Mouse (Mus musculus): ENCODE results near the gene Gm13276.
"Not testable (repeated sequence)": the region's sequence is repeated elsewhere in the genome, so short reads cannot be mapped to it uniquely, and the experiment has no call there.

Gm13276 gene

DNA sequence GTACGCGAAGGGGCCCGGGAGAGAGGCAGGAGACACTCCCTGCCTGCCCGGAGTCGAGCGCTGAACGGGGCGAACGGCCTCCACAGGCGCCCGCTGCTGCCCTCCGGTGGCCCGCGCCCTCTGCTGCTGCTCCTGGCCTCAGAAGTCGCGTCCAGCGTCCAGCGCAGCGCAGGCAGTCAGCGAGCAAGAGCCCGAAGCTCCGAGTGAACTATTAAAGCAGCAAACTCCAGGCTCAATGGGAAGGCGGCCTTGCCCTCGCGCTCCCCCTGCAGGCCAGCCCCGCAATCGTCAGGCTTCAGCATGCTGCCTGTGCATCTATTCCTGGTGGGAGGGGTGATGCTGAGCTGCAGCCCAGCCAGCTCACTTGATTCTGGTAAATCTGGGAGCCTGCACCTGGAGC is at the start of gene Gm13276:
Gm13276 (plus strand) TSS at position 301 of the 400 bp plus-strand sequence.
- not testable (repeated sequence) for ATAC-seq (ENCODE audit: insufficient number of reproducible peaks, low FRiP score, low TSS enrichment)

- ATAC-seq (ENCODE audit: insufficient number of reproducible peaks, low FRiP score, low TSS enrichment), result peak; percentile 36; the same call in 1 of the 2 replicates
These were observed 47.0 kb upstream of the Gm13276 start for GRCm38 (mm10) chr4:88738480-88738879.

DNA sequence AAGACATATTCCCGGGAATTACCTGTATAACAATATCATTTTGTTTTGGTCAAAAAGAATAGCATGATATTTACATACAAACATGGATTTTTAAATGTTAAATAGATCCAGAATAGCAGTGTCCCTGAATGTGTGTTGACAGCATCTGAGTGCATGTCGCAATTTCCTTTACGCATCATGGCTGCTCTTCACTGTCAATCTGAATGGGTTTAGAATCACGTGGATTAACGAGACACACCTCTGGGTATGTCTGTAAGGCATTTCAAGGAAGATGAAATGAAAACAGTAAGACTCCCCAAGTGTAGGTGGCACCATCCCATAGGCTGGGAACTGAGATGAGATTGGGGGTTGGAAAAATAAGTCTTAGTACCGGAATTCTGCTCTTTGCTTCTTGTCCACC is 46.5 kb upstream of the Gm13276 start:
- ATAC-seq (ENCODE audit: insufficient number of reproducible peaks, low FRiP score, low TSS enrichment), result no peak

GRCm38 (mm10) chr4:88741426-88741825 is 44.1 kb upstream of the Gm13276 start:
- ATAC-seq (ENCODE audit: insufficient number of reproducible peaks, low FRiP score, low TSS enrichment), result no peak

DNA sequence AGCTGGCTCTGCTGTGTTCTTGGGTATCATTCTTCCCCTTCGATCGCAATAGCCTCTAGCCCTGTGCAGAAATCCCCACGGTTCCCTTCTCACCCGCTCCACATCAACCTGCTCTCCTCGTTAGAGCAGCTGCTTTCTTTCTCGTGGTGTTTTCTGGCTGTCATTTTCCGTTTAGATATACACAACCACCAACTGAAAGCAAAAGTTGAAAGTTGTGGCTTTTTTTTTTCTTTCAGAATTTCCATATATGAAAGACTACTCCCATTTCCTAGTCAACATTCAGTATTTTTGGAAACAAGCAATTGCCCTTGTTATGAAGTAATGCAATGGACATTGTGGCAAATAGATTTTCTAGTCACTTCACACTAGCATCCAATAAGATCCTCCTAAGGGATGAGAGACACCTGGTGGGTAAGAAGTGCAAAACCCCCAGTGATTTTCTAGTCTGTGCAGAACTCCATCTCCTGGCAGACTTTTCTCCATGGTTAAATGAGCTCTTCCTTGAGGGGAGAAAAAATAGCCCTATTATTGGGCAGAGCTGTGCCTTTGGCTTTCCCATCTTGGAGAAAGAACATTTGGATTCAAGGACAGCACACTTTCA is 42.6 kb upstream of the Gm13276 start:
- no peak for ATAC-seq (ENCODE audit: insufficient number of reproducible peaks, low FRiP score, low TSS enrichment)

DNA sequence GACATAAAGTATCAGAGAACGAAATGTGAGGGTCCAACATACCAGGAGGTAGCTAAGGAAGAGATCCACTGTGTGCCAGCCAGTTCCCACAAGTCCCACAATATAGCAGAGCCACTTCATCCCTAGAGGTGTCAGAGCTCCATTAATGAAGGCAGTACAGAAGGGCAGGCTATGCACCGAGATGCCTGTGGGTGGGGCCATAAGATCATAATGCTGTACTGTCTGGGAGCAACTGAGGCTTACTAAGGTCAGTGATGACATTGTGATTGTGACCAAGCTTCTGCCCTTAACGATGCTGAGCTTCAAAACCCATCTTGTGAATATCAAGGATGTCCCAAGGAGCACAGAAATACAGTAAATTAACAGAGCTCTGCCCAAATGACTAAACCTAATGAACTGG is 41.3 kb upstream of the Gm13276 start:
- 0 out of 2 replicates have a peak, but pooled peaks have one; percentile 61 for ATAC-seq (ENCODE audit: insufficient number of reproducible peaks, low FRiP score, low TSS enrichment)

- ATAC-seq (ENCODE audit: insufficient number of reproducible peaks, low FRiP score, low TSS enrichment), result no peak
These were observed 35.6 kb upstream of the Gm13276 start for GRCm38 (mm10) chr4:88749926-88750325.

GRCm38 (mm10) chr4:88754818-88755340 is 30.6 kb upstream of the Gm13276 start, which contains the start of gene Gm13271:
Gene Gm13271 (plus strand): TSS chr4:88754868.
- ATAC-seq (ENCODE audit: insufficient number of reproducible peaks, low FRiP score, low TSS enrichment), result not testable (repeated sequence)

DNA sequence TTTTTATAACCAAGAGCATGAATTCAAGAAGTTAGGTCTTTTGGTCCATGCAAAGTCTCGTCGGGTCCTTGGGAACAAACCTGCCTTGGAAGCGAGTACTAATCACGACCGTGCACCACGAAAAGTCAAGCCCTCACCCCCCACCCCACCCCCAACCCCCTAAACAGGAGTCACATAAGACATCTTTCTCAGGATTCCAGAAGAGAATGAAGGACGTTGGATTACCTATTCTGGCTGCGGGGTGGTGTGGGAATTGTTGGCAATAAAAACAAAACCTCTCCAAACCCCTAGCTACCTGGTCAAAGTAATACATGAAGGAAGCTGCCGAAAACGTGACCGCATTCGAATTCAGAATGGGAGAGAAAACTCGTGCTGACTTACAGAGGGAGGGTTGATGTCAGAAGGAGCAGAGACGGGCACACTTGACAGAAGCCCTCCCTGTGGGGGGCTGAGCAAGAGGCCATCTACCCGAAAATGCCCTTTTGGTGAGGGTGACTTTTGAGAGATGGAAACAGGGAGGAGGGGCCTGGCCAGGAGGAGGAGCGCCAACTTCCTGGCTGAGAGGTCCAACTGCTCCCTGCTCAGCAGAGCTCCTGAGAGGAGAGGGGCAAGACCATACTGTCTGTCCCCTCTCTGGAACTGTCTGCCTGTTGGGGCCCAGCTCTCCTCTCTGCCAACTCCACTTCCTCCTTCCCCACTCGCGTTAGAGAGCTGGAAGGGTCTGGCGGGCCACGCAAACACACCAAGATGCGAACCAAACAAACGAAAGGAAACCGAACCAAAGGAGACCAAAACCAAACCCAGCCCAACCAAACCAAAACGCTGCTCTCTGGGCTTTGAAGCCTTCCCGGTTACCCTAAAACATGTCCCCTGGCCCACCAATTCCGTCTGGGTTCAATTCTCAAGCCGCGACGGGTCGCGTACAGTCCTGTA is 28.7 kb upstream of the Gm13276 start:
- ATAC-seq (ENCODE audit: insufficient number of reproducible peaks, low FRiP score, low TSS enrichment), result not testable (repeated sequence)

- peak; percentile 100 for ATAC-seq (ENCODE audit: insufficient number of reproducible peaks, low FRiP score, low TSS enrichment)
These were observed 27.9 kb upstream of the Gm13276 start for GRCm38 (mm10) chr4:88757628-88758031.

- not testable (repeated sequence) for ATAC-seq (ENCODE audit: insufficient number of reproducible peaks, low FRiP score, low TSS enrichment)
These were observed 26.8 kb upstream of the Gm13276 start for GRCm38 (mm10) chr4:88758751-88759150.

DNA sequence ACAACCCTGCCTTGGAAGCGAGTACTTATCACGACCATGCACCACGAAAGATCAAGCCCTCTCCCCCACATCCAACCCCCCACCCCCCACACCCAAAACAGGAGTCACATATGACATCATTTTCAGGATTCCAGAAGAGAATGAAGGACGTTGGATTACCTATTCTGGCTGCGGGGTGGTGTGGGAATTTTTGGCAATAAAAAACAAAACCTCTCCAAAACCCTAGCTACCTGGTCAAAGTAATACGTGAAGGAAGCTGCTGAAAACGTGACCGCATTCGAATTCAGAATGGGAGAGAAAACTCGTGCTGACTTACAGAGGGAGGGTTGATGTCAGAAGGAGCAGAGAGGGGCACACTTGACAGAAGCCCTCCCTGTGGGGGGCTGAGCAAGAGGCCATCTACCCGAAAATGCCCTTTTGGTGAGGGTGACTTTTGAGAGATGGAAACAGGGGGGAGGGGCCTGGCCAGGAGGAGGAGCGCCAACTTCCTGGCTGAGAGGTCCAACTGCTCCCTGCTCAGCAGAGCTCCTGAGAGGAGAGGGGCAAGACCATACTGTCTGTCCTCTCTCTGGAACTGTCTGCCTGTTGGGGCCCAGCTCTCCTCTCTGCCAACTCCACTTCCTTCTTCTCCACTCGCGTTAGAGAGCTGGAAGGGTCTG is 25.8 kb upstream of the Gm13276 start, which contains the start of gene Gm13283:
Gm13283 (plus strand) TSS at position 510 of the 659 bp plus-strand sequence.
- ATAC-seq (ENCODE audit: insufficient number of reproducible peaks, low FRiP score, low TSS enrichment), result not testable (repeated sequence)

- ATAC-seq (ENCODE audit: insufficient number of reproducible peaks, low FRiP score, low TSS enrichment), result not testable (repeated sequence)
These were observed 25.1 kb upstream of the Gm13276 start for GRCm38 (mm10) chr4:88760431-88760830.

- ATAC-seq (ENCODE audit: insufficient number of reproducible peaks, low FRiP score, low TSS enrichment), result not testable (repeated sequence)
These were observed 23.7 kb upstream of the Gm13276 start for GRCm38 (mm10) chr4:88761776-88762175.

- not testable (repeated sequence) for ATAC-seq (ENCODE audit: insufficient number of reproducible peaks, low FRiP score, low TSS enrichment)
These were observed 23.2 kb upstream of the Gm13276 start for GRCm38 (mm10) chr4:88762341-88762740.

DNA sequence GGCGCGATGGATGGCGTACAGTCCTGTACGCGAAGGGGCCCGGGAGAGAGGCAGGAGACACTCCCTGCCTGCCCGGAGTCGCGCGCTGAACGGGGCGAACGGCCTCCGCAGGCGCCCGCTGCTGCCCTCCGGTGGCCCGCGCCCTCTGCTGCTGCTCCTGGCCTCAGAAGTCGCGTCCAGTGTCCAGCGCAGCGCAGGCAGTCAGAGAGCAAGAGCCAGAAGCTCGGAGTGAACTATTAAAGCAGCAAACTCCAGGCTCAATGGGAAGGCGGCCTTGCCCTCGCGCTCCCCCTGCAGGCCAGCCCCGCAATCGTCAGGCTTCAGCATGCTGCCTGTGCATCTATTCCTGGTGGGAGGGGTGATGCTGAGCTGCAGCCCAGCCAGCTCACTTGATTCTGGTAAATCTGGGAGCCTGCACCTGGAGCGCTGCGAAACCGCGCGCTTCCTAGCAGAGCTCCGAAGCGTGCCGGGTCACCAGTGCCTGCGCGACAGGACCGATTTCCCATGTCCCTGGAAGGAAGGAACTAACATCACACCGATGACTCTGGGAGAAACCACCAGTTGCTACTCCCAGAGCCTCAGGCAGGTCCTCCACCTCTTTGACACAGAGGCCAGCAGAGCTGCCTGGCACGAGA is 22.0 kb upstream of the Gm13276 start:
- ATAC-seq (ENCODE audit: insufficient number of reproducible peaks, low FRiP score, low TSS enrichment), result peak; percentile 76; the same call in 1 of the 2 replicates

DNA sequence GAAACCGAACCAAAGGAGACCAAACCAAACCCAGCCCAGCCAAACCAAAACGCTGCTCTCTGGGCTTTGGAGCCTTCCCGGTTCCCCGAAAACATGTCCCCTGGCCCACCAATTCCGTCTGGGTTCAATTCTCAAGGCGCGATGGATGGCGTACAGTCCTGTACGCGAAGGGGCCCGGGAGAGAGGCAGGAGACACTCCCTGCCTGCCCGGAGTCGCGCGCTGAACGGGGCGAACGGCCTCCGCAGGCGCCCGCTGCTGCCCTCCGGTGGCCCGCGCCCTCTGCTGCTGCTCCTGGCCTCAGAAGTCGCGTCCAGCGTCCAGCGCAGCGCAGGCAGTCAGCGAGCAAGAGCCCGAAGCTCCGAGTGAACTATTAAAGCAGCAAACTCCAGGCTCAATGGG is 12.0 kb upstream of the Gm13276 start, which contains the start of gene Gm13290:
Gm13290 (plus strand) TSS at position 301 of the 400 bp plus-strand sequence.
- not testable (repeated sequence) for ATAC-seq (ENCODE audit: insufficient number of reproducible peaks, low FRiP score, low TSS enrichment)

DNA sequence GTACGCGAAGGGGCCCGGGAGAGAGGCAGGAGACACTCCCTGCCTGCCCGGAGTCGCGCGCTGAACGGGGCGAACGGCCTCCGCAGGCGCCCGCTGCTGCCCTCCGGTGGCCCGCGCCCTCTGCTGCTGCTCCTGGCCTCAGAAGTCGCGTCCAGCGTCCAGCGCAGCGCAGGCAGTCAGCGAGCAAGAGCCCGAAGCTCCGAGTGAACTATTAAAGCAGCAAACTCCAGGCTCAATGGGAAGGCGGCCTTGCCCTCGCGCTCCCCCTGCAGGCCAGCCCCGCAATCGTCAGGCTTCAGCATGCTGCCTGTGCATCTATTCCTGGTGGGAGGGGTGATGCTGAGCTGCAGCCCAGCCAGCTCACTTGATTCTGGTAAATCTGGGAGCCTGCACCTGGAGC is 8.9 kb upstream of the Gm13276 start, which contains the start of gene Gm13289:
Gm13289 (plus strand) TSS at position 301 of the 400 bp plus-strand sequence.
- not testable (repeated sequence) for ATAC-seq (ENCODE audit: insufficient number of reproducible peaks, low FRiP score, low TSS enrichment)

DNA sequence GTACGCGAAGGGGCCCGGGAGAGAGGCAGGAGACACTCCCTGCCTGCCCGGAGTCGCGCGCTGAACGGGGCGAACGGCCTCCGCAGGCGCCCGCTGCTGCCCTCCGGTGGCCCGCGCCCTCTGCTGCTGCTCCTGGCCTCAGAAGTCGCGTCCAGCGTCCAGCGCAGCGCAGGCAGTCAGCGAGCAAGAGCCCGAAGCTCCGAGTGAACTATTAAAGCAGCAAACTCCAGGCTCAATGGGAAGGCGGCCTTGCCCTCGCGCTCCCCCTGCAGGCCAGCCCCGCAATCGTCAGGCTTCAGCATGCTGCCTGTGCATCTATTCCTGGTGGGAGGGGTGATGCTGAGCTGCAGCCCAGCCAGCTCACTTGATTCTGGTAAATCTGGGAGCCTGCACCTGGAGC is 6.0 kb upstream of the Gm13276 start, which contains the start of gene Gm13272:
Gm13272 (plus strand) TSS at position 301 of the 400 bp plus-strand sequence.
- not testable (repeated sequence) for ATAC-seq (ENCODE audit: insufficient number of reproducible peaks, low FRiP score, low TSS enrichment)
